Mouse (Mus musculus) heart, embryonic 12.5 days (tissue): ENCODE data around the gene Sap18. TPM values are rescaled to one million over a fixed set of nuclear protein-coding genes. Genes with fewer than 3 reads are reported as not detected.
"Not testable (repeated sequence)": the region's sequence is repeated elsewhere in the genome, so short reads cannot be mapped to it uniquely, and the experiment has no call there.

Experiments used
- ATAC-seq: fragments of 200-750 bp; cut with Nextera tagmentation; 2 replicates; pipeline ENCODE4 v1.8.0; 2017; ENCODE audit warnings: moderate TSS enrichment, moderate library complexity; ENCODE audit not compliant: insufficient number of reproducible peaks, low FRiP score
- H3K27ac ChIP-seq: fragments of 300-500 bp; sonication (generic); 2 replicates; pipeline ENCODE4 v1.5.1; 2016; ENCODE audit warnings: mild to moderate bottlenecking, moderate library complexity; ENCODE audit not compliant: poor library complexity, severe bottlenecking
- H3K27me3 ChIP-seq: fragments of 300-500 bp; sonication (generic); replicated peaks from 2 replicates; pipeline ENCODE4 v1.6.1; 2016; ENCODE audit warnings: mild to moderate bottlenecking, moderate library complexity
- H3K36me3 ChIP-seq: fragments of 300-500 bp; sonication (generic); 2 replicates; pipeline ENCODE4 v1.6.1; 2016; ENCODE audit warnings: mild to moderate bottlenecking, moderate library complexity
- H3K4me1 ChIP-seq: fragments of 300-500 bp; sonication (generic); replicated peaks from 2 replicates; pipeline ENCODE4 v1.6.1; 2016; ENCODE audit warnings: mild to moderate bottlenecking
- H3K4me2 ChIP-seq: fragments of 300-500 bp; sonication (generic); 2 replicates; pipeline ENCODE4 v1.6.1; 2016; ENCODE audit warnings: mild to moderate bottlenecking, moderate library complexity
- H3K4me3 ChIP-seq: fragments of 300-500 bp; sonication (generic); 2 replicates; pipeline ENCODE4 v1.5.1; 2016; ENCODE audit warnings: mild to moderate bottlenecking
- H3K9ac ChIP-seq: fragments of 300-500 bp; sonication (generic); 2 replicates; pipeline ENCODE4 v1.6.1; 2016; ENCODE audit warnings: mild to moderate bottlenecking, moderate library complexity
- H3K9me3 ChIP-seq: fragments of 300-500 bp; sonication (generic); replicated peaks from 2 replicates; pipeline ENCODE4 v1.6.1; 2016; ENCODE audit warnings: mild to moderate bottlenecking, moderate library complexity
- WGBS: fragments of 180-500 bp; shearing (Covaris S2); methylation state at CpG from one replicate; pipeline ENCODE4 v1.1.7; 2016; 5-methylcytosine and 5-hydroxymethylcytosine counted together
- microRNA-seq: library from miRNA; unstranded; fragments of <30 nt; microRNA quantifications from one replicate; pipeline ENCODE4, GENCODE M21; 2017
- polyA plus RNA-seq: library from polyadenylated mRNA; unstranded; fragments of >200 nt; fragmentation: Nextera tagmentation; extraction: Ambion mirVana; gene quantifications from 2 replicates; pipeline ENCODE4 v1.2.1, GENCODE M21; 2016

Gene Sap18
- polyA plus RNA-seq, 1 experiment from 2014 or later = 19.4 TPM

DNA sequence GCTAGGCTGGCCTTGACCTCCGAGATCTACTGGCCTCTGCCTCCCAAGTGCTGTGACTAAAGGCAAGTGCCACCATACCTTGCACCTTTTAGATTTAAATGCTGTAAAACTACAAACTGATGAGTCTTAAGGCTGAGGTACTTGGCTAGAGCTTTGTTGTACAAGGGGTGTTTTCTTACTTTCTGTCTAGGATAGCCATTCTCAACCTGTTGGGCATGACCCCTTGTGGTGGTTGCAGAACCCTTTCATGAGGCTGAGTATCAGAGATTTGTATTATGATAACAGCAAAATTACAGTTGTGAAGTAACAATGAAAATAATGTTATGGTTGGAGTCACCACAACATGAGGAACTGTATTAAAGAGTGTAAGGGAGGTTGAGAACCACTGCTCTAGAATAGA lies 29.3 kb downstream of the Sap18 start:
- 74% methylated on average over 1 of the region's 1 CpGs for WGBS
- Histone ChIP-seq H3K4me1 (peaks cover 17% of the 10 kb centered on the region), H3K36me3 (peaks cover 4% of the 10 kb centered on the region), H3K4me2 (peak overlapping the region; percentile 73), H3K9ac (peak overlapping the region; percentile 80), H3K27ac (no peak overlapping the region), H3K4me3 (peak overlapping the region; percentile 65), H3K27me3 (no peaks in the 10 kb centered on the region), H3K9me3 (no peaks in the 10 kb centered on the region)
- ATAC-seq = no peak

GRCm38 (mm10) chr14:57833526-57833925 lies 35.5 kb downstream of the Sap18 start:
- Histone ChIP-seq H3K4me2 (no peak overlapping the region), H3K36me3 (peaks cover 36% of the 10 kb centered on the region), H3K27me3 (no peaks in the 10 kb centered on the region), H3K9ac (no peak overlapping the region), H3K9me3 (no peaks in the 10 kb centered on the region), H3K4me3 (no peak overlapping the region), H3K27ac (no peak overlapping the region), H3K4me1 (no peaks in the 10 kb centered on the region)
- ATAC-seq = no peak
- WGBS = 90% methylated on average over 2 of the region's 2 CpGs

- Histone ChIP-seq H3K27me3 (no peaks in the 10 kb centered on the region), H3K4me1 (no peaks in the 10 kb centered on the region), H3K27ac (no peak overlapping the region), H3K4me3 (no peak overlapping the region), H3K9me3 (no peaks in the 10 kb centered on the region), H3K4me2 (no peak overlapping the region), H3K36me3 (peaks cover 46% of the 10 kb centered on the region), H3K9ac (no peak overlapping the region)
- ATAC-seq = no peak
- WGBS = 75% methylated on average over 10 of the region's 10 CpGs
Measured at GRCm38 (mm10) chr14:57835157-57835556, 37.2 kb downstream of the Sap18 start.

- H3K36me3 ChIP-seq = peaks cover 52% of the 10 kb centered on the region
- H3K27me3 ChIP-seq = no peaks in the 10 kb centered on the region
- no peak overlapping the region for H3K27ac ChIP-seq
- no peak overlapping the region for H3K4me3 ChIP-seq
- no peaks in the 10 kb centered on the region for H3K9me3 ChIP-seq
- no peaks in the 10 kb centered on the region for H3K4me1 ChIP-seq
- H3K9ac ChIP-seq = no peak overlapping the region
- ATAC-seq = no peak
- no peak overlapping the region for H3K4me2 ChIP-seq
- WGBS = 78% methylated on average over 3 of the region's 3 CpGs
Measured at GRCm38 (mm10) chr14:57844535-57844934, 46.6 kb downstream of the Sap18 start.

DNA sequence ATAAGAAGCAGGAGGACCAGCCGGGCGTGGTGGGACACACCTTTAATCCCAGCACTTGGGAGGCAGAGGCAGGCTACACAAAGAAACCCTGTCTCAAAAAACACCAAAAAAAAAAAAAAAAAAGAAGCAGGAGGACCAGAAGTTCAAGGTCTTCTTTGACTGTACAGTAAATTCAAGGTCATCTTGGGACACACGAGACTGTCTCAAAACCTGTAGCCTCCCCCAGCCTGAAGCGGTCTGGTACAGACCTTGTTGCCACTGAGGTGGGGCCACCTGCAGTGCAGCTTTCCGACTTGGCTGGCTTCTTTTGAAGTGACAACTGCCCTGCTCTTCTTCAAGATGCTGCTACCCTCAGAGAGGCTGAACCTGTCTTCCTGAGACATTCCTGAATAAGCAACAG lies 50.1 kb downstream of the Sap18 start:
- H3K27me3 ChIP-seq = not testable (repeated sequence)
- H3K36me3 ChIP-seq = peaks cover 52% of the 10 kb centered on the region

DNA sequence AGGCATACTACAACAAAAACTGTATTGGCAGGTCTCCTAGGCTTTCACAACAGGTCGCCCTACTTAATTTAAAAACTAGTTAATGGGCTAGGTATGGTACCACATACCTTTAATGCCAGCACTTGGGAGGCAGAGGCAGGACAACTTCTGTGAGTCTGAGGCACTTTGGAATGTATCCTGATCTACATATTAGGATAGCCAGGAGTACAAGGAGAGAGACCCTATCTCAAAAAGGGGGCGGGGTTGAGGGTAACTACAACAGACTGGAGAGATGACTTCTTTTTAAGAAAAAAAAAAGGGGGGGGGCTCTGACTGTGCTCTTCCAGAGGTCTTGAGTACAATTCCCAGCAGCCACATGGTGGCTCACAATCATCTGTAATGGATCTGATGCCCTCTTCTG lies 50.7 kb downstream of the Sap18 start:
- H3K36me3 ChIP-seq = peaks cover 52% of the 10 kb centered on the region
- no peaks in the 10 kb centered on the region for H3K9me3 ChIP-seq
- no peaks in the 10 kb centered on the region for H3K27me3 ChIP-seq
- ATAC-seq = no peak
- H3K4me2 ChIP-seq = no peak overlapping the region
- WGBS = 94% methylated on average over 2 of the region's 2 CpGs
- no peak overlapping the region for H3K9ac ChIP-seq
- H3K4me3 ChIP-seq = no peak overlapping the region
- H3K4me1 ChIP-seq = no peaks in the 10 kb centered on the region
- no peak overlapping the region for H3K27ac ChIP-seq

More for the DNA sequence above, 50.1 kb downstream of the Sap18 start:
- not testable (repeated sequence) for H3K9ac ChIP-seq, ATAC-seq, H3K4me3 ChIP-seq, H3K4me1 ChIP-seq, H3K9me3 ChIP-seq, H3K27ac ChIP-seq, H3K4me2 ChIP-seq
- 78% methylated on average over 5 of the region's 5 CpGs for WGBS

- no peak overlapping the region for H3K4me2 ChIP-seq
- WGBS = 82% methylated on average over 3 of the region's 3 CpGs
- H3K36me3 ChIP-seq = peaks cover 38% of the 10 kb centered on the region
- no peak overlapping the region for H3K4me3 ChIP-seq
- H3K9me3 ChIP-seq = no peaks in the 10 kb centered on the region
- H3K27ac ChIP-seq = no peak overlapping the region
- no peak for ATAC-seq
- H3K4me1 ChIP-seq = no peaks in the 10 kb centered on the region
- no peak overlapping the region for H3K9ac ChIP-seq
- no peaks in the 10 kb centered on the region for H3K27me3 ChIP-seq
Measured at GRCm38 (mm10) chr14:57850330-57850729, 52.4 kb downstream of the Sap18 start.

- H3K9ac ChIP-seq = no peak overlapping the region
- H3K4me2 ChIP-seq = no peak overlapping the region
- no peak overlapping the region for H3K4me3 ChIP-seq
- H3K9me3 ChIP-seq = no peaks in the 10 kb centered on the region
- H3K27ac ChIP-seq = no peak overlapping the region
- no peaks in the 10 kb centered on the region for H3K4me1 ChIP-seq
- no peaks in the 10 kb centered on the region for H3K27me3 ChIP-seq
- WGBS = 75% methylated on average over 2 of the region's 2 CpGs
- ATAC-seq = no peak
- peaks cover 44% of the 10 kb centered on the region for H3K36me3 ChIP-seq
Measured at GRCm38 (mm10) chr14:57852961-57853360, 55.0 kb downstream of the Sap18 start.

GRCm38 (mm10) chr14:57856037-57856436 lies 58.1 kb downstream of the Sap18 start:
- not testable (repeated sequence) for H3K4me2 ChIP-seq, H3K27me3 ChIP-seq, H3K9ac ChIP-seq, H3K9me3 ChIP-seq, H3K4me1 ChIP-seq, H3K27ac ChIP-seq, H3K4me3 ChIP-seq, ATAC-seq
- peaks cover 32% of the 10 kb centered on the region for H3K36me3 ChIP-seq

Small RNA genes within 50 kb of the gene (microRNA-seq; reads per million reads assigned to microRNA genes)
- not detected for gene Mir3077

Other genes starting within 250 kb of the Sap18 start
- 56.4 and 60.4 TPM in 2 replicates for gene Eef1akmt1, start 226.6 kb upstream of the Sap18 start, polyA plus RNA-seq
- 19.2 and 19.5 TPM in 2 replicates for gene Xpo4, start 132.8 kb upstream of the Sap18 start, polyA plus RNA-seq
- gene Gm49361, start 52.1 kb upstream of the Sap18 start, polyA plus RNA-seq = not detected in 2 replicates
- gene Lats2, start 39.8 kb upstream of the Sap18 start, polyA plus RNA-seq = 33.3 and 36.0 TPM in 2 replicates
- gene Ska3, start 28.0 kb downstream of the Sap18 start, polyA plus RNA-seq = 31.7 and 33.9 TPM in 2 replicates
- 124 and 129 TPM in 2 replicates for gene Mrpl57, start 28.1 kb downstream of the Sap18 start, polyA plus RNA-seq
- 47.3 and 48.6 TPM in 2 replicates for gene Zdhhc20, start 92.1 kb downstream of the Sap18 start, polyA plus RNA-seq
- 103 and 106 TPM in 2 replicates for gene Micu2, start 201.1 kb downstream of the Sap18 start, polyA plus RNA-seq